Mouse (Mus musculus): ENCODE results near the gene Gm21739. TPM values are rescaled to one million over a fixed set of nuclear protein-coding genes. Genes with fewer than 3 reads are reported as not detected.

The Gm21739 gene
- not detected in 2 replicates for polyA plus RNA-seq (2021; fragmentation: Nextera tagmentation)
- long read RNA-seq, experiment 1 = 0 reads
- long read RNA-seq, experiment 2 = 0 reads

GRCm38 (mm10) chrY:44264344-44264743, at the start of gene Gm21739:
TSS of gene Gm21739 (minus strand) at chrY:44264444.

Measured in left cerebral cortex, adult 6 months (tissue).